ENCODE assay signal across 8 mouse cellular contexts in the genomic region with DNA sequence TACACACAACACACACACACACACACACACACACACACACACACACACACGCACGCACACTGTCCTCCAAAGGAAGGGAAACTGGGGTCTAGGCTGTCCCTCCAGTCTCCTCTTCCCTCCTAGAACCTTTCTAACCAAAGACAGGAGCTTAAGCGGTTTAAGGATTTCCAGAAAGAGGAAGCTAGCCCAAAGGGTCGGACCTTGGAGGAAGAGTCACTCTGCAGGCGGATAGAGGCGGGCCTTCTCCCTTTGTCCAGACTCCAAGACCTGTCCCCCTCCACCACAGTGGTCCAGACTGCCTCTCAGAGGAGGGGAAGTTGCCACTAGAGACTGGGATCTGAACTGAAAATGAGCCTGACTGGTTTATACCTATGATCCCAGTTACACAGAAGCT. TPM values are rescaled to one million over a fixed set of nuclear protein-coding genes. Genes with fewer than 3 reads are reported as not detected.
DNase-seq lines count a peak whose midpoint lies in the region; ATAC-seq and TF ChIP-seq lines count a peak whose summit lies in the region.

No protein-coding gene starts in this region.

- peak overlapping the region; percentile 85 for H3K27ac ChIP-seq in gastrocnemius, adult 2 months
- H3K27ac ChIP-seq in hindbrain, embryonic 14.5 days: no peak overlapping the region
- H3K27ac ChIP-seq in macrophage: peak overlapping the region; percentile 90

- WGBS in hindbrain, embryonic 14.5 days: 48% methylated on average over 4 of the region's 6 CpGs
- 0% methylated on average over 3 of the region's 6 CpGs for WGBS in macrophage (ENCODE audit: missing documents)

- H3K4me3 ChIP-seq in gastrocnemius, adult 2 months: peak overlapping the region; percentile 79
- H3K4me3 ChIP-seq in hindbrain, embryonic 14.5 days (replicated peaks; ENCODE audit: low read length): no peak overlapping the region
- H3K4me3 ChIP-seq in macrophage (ENCODE audit: inconsistent target): peak overlapping the region; percentile 98; the same call in 1 of the 2 replicates

- peak; percentile 45 for DNase-seq in gastrocnemius, adult 2 months
- no peak for DNase-seq in gastrocnemius, adult 8-10 months (ENCODE audit: low spot score in 2 of 2)
- no peak for DNase-seq in hindbrain, embryonic 14.5 days (ENCODE audit: low spot score)
- DNase-seq in thymus, postnatal 4 days: no peak
- no peak for DNase-seq in left cerebral cortex, postnatal 4 days

- peak; percentile 64 for ATAC-seq in common myeloid progenitor, adult 5-6 weeks (replicated peaks; ENCODE audit: low read depth, poor library complexity, severe bottlenecking)
- ATAC-seq in hindbrain, embryonic 14.5 days (ENCODE audit: low FRiP score): no peak
- no peak for ATAC-seq in erythroid progenitor cell, adult 5-6 weeks (replicated peaks; ENCODE audit: low FRiP score, poor library complexity, severe bottlenecking)

- peak overlapping the region; percentile 11 for H3K4me2 ChIP-seq in hindbrain, embryonic 14.5 days (replicated peaks)

- no peak overlapping the region for H3K9ac ChIP-seq in hindbrain, embryonic 14.5 days

- intact Hi-C loops in gastrocnemius, adult 2 months (cut with DNase I): no loop called here
- intact Hi-C loops in left cerebral cortex, postnatal 4 days (cut with DNase I): no loop called here

- H3K4me1 ChIP-seq in hindbrain, embryonic 14.5 days (replicated peaks; ENCODE audit: control insufficient read depth, insufficient read depth, low read length): peaks cover 22% of the 10 kb centered on the region; the same call in 1 of the 2 replicates

- peaks cover 76% of the 10 kb centered on the region for H3K79me2 ChIP-seq in macrophage (ENCODE audit: inconsistent target)

- TF ChIP-seq CTCF in gastrocnemius, adult 2 months (IDR thresholded peaks at IDR 0.05): no peak

- H3K27me3 ChIP-seq in hindbrain, embryonic 14.5 days (ENCODE audit: control insufficient read depth, insufficient read depth, low read length): no peaks in the 10 kb centered on the region

- no peaks in the 10 kb centered on the region for H3K36me3 ChIP-seq in hindbrain, embryonic 14.5 days (replicated peaks; ENCODE audit: control insufficient read depth, insufficient read depth)
- H3K36me3 ChIP-seq in macrophage (ENCODE audit: inconsistent target): peaks cover 33% of the 10 kb centered on the region

- H3K9me3 ChIP-seq in hindbrain, embryonic 14.5 days (ENCODE audit: control insufficient read depth, low read length): no peaks in the 10 kb centered on the region

RNA-seq across cellular contexts. Expression of a gene that starts 2.9 kb away (rescaled TPM):
- 1 to 10 TPM; 2.0 to 2.3 TPM for total RNA-seq in gastrocnemius, adult 2 months (2021)
- 1 to 10 TPM in 1 of 4 experiments, under 1 TPM in 3; 0.46 to 1.1 (median 0.74) TPM for total RNA-seq in gastrocnemius, adult 8-10 months (2022)
- total RNA-seq in common myeloid progenitor, adult 5-6 weeks (2017): 1.4 and 2.2 TPM in 2 replicates
- polyA plus RNA-seq in hindbrain, embryonic 14.5 days (2014; fragmentation: Nextera tagmentation; extraction: Ambion mirVana): 8.6 and 8.8 TPM in 2 replicates
- total RNA-seq in macrophage (2018; cell fraction: chromatin; rRNA removed): 10 to 100 TPM in 19 of 26 experiments, 1 to 10 TPM in 7; 4.2 to 77.2 (median 16.0) TPM
- 10 to 100 TPM in 25 of 26 experiments, 1 to 10 TPM in 1; 9.4 to 57.2 (median 41.3) TPM for total RNA-seq in macrophage (2018; cell fraction: cytosol; rRNA removed)
- 10 to 100 TPM; 12.2 to 88.6 (median 34.5) TPM for total RNA-seq in macrophage (2018; cell fraction: nucleus; rRNA removed)
- polyA plus RNA-seq in macrophage (2018): 16.4 to 43.0 TPM (median 32.4 TPM) in 3 replicates
- total RNA-seq in erythroid progenitor cell, adult 5-6 weeks (2015; ENCODE audit: low replicate concordance): not detected in 2 replicates
- under 0.01 and 0.39 TPM in 2 replicates for total RNA-seq in erythroid progenitor cell, adult 5-6 weeks (2017; ENCODE audit: low replicate concordance)
- 1 to 10 TPM; 4.5 to 5.5 TPM for total RNA-seq in left cerebral cortex, postnatal 4 days (2021)

RNA-seq across cellular contexts. Expression of a gene that starts 14.0 kb away (rescaled TPM):
- total RNA-seq in gastrocnemius, adult 2 months (2021): 1 to 10 TPM; 5.2 to 7.9 TPM
- 1 to 10 TPM; 5.5 to 6.0 (median 5.8) TPM for total RNA-seq in gastrocnemius, adult 8-10 months (2022)
- total RNA-seq in common myeloid progenitor, adult 5-6 weeks (2017): 271 and 309 TPM in 2 replicates
- 37.8 and 41.1 TPM in 2 replicates for polyA plus RNA-seq in hindbrain, embryonic 14.5 days (2014; fragmentation: Nextera tagmentation; extraction: Ambion mirVana)
- total RNA-seq in macrophage (2018; cell fraction: chromatin; rRNA removed): 100 to 1,000 TPM in 10 of 26 experiments, 10 to 100 TPM in 16; 13.2 to 201 (median 81.1) TPM
- 10 to 100 TPM; 20.1 to 48.9 (median 40.0) TPM for total RNA-seq in macrophage (2018; cell fraction: cytosol; rRNA removed)
- 100 to 1,000 TPM in 1 of 26 experiments, 10 to 100 TPM in 25; 17.4 to 162 (median 47.9) TPM for total RNA-seq in macrophage (2018; cell fraction: nucleus; rRNA removed)
- 37.5 to 90.6 TPM (median 56.1 TPM) in 3 replicates for polyA plus RNA-seq in macrophage (2018)
- total RNA-seq in erythroid progenitor cell, adult 5-6 weeks (2015; ENCODE audit: low replicate concordance): 122 and 135 TPM in 2 replicates
- total RNA-seq in erythroid progenitor cell, adult 5-6 weeks (2017; ENCODE audit: low replicate concordance): 217 and 249 TPM in 2 replicates
- 10 to 100 TPM; 86.1 to 88.5 TPM for total RNA-seq in left cerebral cortex, postnatal 4 days (2021)

RNA-seq across cellular contexts. Expression of a gene that starts 28.9 kb away (rescaled TPM):
- total RNA-seq in gastrocnemius, adult 2 months (2021): 10 to 100 TPM; 51.8 to 70.0 TPM
- total RNA-seq in gastrocnemius, adult 8-10 months (2022): 10 to 100 TPM; 53.7 to 58.9 (median 55.7) TPM
- total RNA-seq in common myeloid progenitor, adult 5-6 weeks (2017): 33.0 and 35.8 TPM in 2 replicates
- 97.3 and 102 TPM in 2 replicates for polyA plus RNA-seq in hindbrain, embryonic 14.5 days (2014; fragmentation: Nextera tagmentation; extraction: Ambion mirVana)
- 10 to 100 TPM; 13.5 to 52.6 (median 33.4) TPM for total RNA-seq in macrophage (2018; cell fraction: chromatin; rRNA removed)
- 10 to 100 TPM; 37.6 to 59.8 (median 51.4) TPM for total RNA-seq in macrophage (2018; cell fraction: cytosol; rRNA removed)
- 10 to 100 TPM; 10.2 to 51.7 (median 31.3) TPM for total RNA-seq in macrophage (2018; cell fraction: nucleus; rRNA removed)
- 27.9 to 56.9 TPM (median 50.5 TPM) in 3 replicates for polyA plus RNA-seq in macrophage (2018)
- total RNA-seq in erythroid progenitor cell, adult 5-6 weeks (2015; ENCODE audit: low replicate concordance): 13.0 and 22.0 TPM in 2 replicates
- 13.3 and 18.0 TPM in 2 replicates for total RNA-seq in erythroid progenitor cell, adult 5-6 weeks (2017; ENCODE audit: low replicate concordance)
- total RNA-seq in left cerebral cortex, postnatal 4 days (2021): 10 to 100 TPM; 45.2 to 49.3 TPM

RNA-seq across cellular contexts. Expression of a gene that starts 42.1 kb away (rescaled TPM):
- 1 to 10 TPM; 1.7 to 1.9 TPM for total RNA-seq in gastrocnemius, adult 2 months (2021)
- total RNA-seq in gastrocnemius, adult 8-10 months (2022): 1 to 10 TPM; 1.3 to 2.3 (median 1.4) TPM
- total RNA-seq in common myeloid progenitor, adult 5-6 weeks (2017): 9.1 and 14.8 TPM in 2 replicates
- 3.6 and 3.8 TPM in 2 replicates for polyA plus RNA-seq in hindbrain, embryonic 14.5 days (2014; fragmentation: Nextera tagmentation; extraction: Ambion mirVana)
- 1,000 to 10,000 TPM in 13 of 26 experiments, 100 to 1,000 TPM in 10, 10 to 100 TPM in 3; 57.0 to 3,038 (median 1,000) TPM for total RNA-seq in macrophage (2018; cell fraction: chromatin; rRNA removed)
- total RNA-seq in macrophage (2018; cell fraction: cytosol; rRNA removed): 1,000 to 10,000 TPM in 2 of 26 experiments, 100 to 1,000 TPM in 18, 10 to 100 TPM in 6; 49.9 to 1,322 (median 265) TPM
- total RNA-seq in macrophage (2018; cell fraction: nucleus; rRNA removed): 1,000 to 10,000 TPM in 17 of 26 experiments, 100 to 1,000 TPM in 8, 10 to 100 TPM in 1; 95.6 to 2,581 (median 1,271) TPM
- 35.3 to 116 TPM (median 39.2 TPM) in 3 replicates for polyA plus RNA-seq in macrophage (2018)
- 1.3 TPM in 1 of 2 replicates, not detected in the other for total RNA-seq in erythroid progenitor cell, adult 5-6 weeks (2015; ENCODE audit: low replicate concordance)
- 1.5 and 9.0 TPM in 2 replicates for total RNA-seq in erythroid progenitor cell, adult 5-6 weeks (2017; ENCODE audit: low replicate concordance)
- 1 to 10 TPM; 2.5 to 2.8 TPM for total RNA-seq in left cerebral cortex, postnatal 4 days (2021)

RNA-seq across cellular contexts. Expression of a gene that starts 55.5 kb away (rescaled TPM):
- total RNA-seq in gastrocnemius, adult 2 months (2021): 1 to 10 TPM; 1.2 to 2.2 TPM
- total RNA-seq in gastrocnemius, adult 8-10 months (2022): 1 to 10 TPM; 1.3 to 2.7 (median 1.8) TPM
- total RNA-seq in common myeloid progenitor, adult 5-6 weeks (2017): 11.5 and 28.9 TPM in 2 replicates
- polyA plus RNA-seq in hindbrain, embryonic 14.5 days (2014; fragmentation: Nextera tagmentation; extraction: Ambion mirVana): 0.31 TPM in 1 of 2 replicates, not detected in the other
- 10 to 100 TPM in 15 of 26 experiments, 1 to 10 TPM in 8, under 1 TPM in 2, not detected in 1; 0.90 to 99.5 (median 13.5) TPM for total RNA-seq in macrophage (2018; cell fraction: chromatin; rRNA removed)
- 1 to 10 TPM in 5 of 26 experiments, under 1 TPM in 17, not detected in 4; 0.17 to 1.9 (median 0.36) TPM for total RNA-seq in macrophage (2018; cell fraction: cytosol; rRNA removed)
- 10 to 100 TPM in 8 of 26 experiments, 1 to 10 TPM in 14, under 1 TPM in 1, not detected in 3; 0.72 to 41.5 (median 6.8) TPM for total RNA-seq in macrophage (2018; cell fraction: nucleus; rRNA removed)
- not detected in 3 replicates for polyA plus RNA-seq in macrophage (2018)
- 164 and 214 TPM in 2 replicates for total RNA-seq in erythroid progenitor cell, adult 5-6 weeks (2015; ENCODE audit: low replicate concordance)
- 107 and 112 TPM in 2 replicates for total RNA-seq in erythroid progenitor cell, adult 5-6 weeks (2017; ENCODE audit: low replicate concordance)
- not detected for total RNA-seq in left cerebral cortex, postnatal 4 days (2021)

Comparison
In these comparisons a context has a peak if more than half of its experiments do, and no peak if none do; other contexts are left out.
1. RNA of a gene that starts 14.0 kb away (total RNA-seq): 271 to 309 TPM in common myeloid progenitor, adult 5-6 weeks, 122 to 249 TPM in erythroid progenitor cell, adult 5-6 weeks and 86.1 to 88.5 TPM in left cerebral cortex, postnatal 4 days; 5.2 to 7.9 TPM in gastrocnemius, adult 2 months and 5.5 to 6.0 TPM in gastrocnemius, adult 8-10 months; every median in the first group is over 4 times any median in the second.